Mouse (Mus musculus) heart, postnatal 0 days (tissue): Measurements from ENCODE around the gene Arhgap25. TPM values are rescaled to one million over a fixed set of nuclear protein-coding genes. Genes with fewer than 3 reads are reported as not detected.

ENCODE experiments used
- ATAC-seq: fragments of 200-750 bp; cut with Nextera tagmentation; 2 replicates; pipeline ENCODE4 v1.8.0; 2017; ENCODE audit warnings: low read depth, moderate number of reproducible peaks, moderate library complexity; ENCODE audit not compliant: insufficient read depth
- DNase-seq: peaks from one replicate; pipeline ENCODE4 v3.0.0-alpha.2; 2016; ENCODE audit warnings: low spot score
- H3K27ac ChIP-seq: fragments of 300-500 bp; sonication (generic); 2 replicates; pipeline ENCODE4 v1.5.1; 2014; ENCODE audit warnings: low read depth, mild to moderate bottlenecking
- H3K27me3 ChIP-seq: fragments of 300-500 bp; sonication (generic); 2 replicates; pipeline ENCODE4 v1.6.1; 2014; ENCODE audit warnings: low read length, mixed read lengths; ENCODE audit not compliant: control insufficient read depth, insufficient read depth
- H3K36me3 ChIP-seq: fragments of 300-500 bp; sonication (generic); replicated peaks from 2 replicates; pipeline ENCODE4 v1.6.1; 2014; ENCODE audit warnings: low read length, mixed read lengths; ENCODE audit not compliant: control insufficient read depth, insufficient read depth
- H3K4me1 ChIP-seq: fragments of 300-500 bp; sonication (generic); 2 replicates; pipeline ENCODE4 v1.6.1; 2014; ENCODE audit warnings: antibody characterized with exemption; ENCODE audit not compliant: control insufficient read depth, insufficient read depth
- H3K4me2 ChIP-seq: fragments of 300-500 bp; sonication (generic); 2 replicates; pipeline ENCODE4 v1.6.1; 2014; ENCODE audit warnings: low read depth, mild to moderate bottlenecking, low read length, moderate library complexity
- H3K4me3 ChIP-seq: fragments of 300-500 bp; sonication (generic); 2 replicates; pipeline ENCODE4 v1.5.1; 2014; ENCODE audit warnings: low read depth, low read length
- H3K9ac ChIP-seq: fragments of 300-500 bp; sonication (generic); replicated peaks from 2 replicates; pipeline ENCODE4 v1.6.1; 2014; ENCODE audit warnings: low read depth, low read length, mixed read lengths
- H3K9me3 ChIP-seq: fragments of 300-500 bp; sonication (generic); replicated peaks from 2 replicates; pipeline ENCODE4 v1.6.1; 2016; ENCODE audit warnings: low read length; ENCODE audit not compliant: control insufficient read depth
- CTCF ChIP-seq: IDR thresholded peaks from 2 replicates; pipeline ENCODE4 v1.5.1; 2016; ENCODE audit warnings: antibody characterized with exemption, control low read depth, low read depth
- EP300 ChIP-seq: IDR thresholded peaks from 2 replicates; pipeline ENCODE4 v1.6.1; 2016; ENCODE audit warnings: antibody characterized with exemption, low read depth
- WGBS: fragments of 180-500 bp; shearing (Covaris S2); extraction: QIAGEN DNeasy Blood & Tissue Kit; methylation state at CpG from one replicate; pipeline ENCODE4 v1.1.7; 2014; 5-methylcytosine and 5-hydroxymethylcytosine counted together
- polyA plus RNA-seq: library from polyadenylated mRNA; unstranded; fragments of >200 nt; fragmentation: Nextera tagmentation; extraction: Ambion mirVana; gene quantifications from 2 replicates; pipeline ENCODE4 v1.2.1, GENCODE M21; 2015
- total RNA-seq: library from RNA; depleted of rRNA; stranded (reverse); fragments of >200 nt; gene quantifications from 2 replicates; pipeline ENCODE4 v1.2.3, GENCODE M21; 2014; ENCODE audit warnings: low replicate concordance

Gene Arhgap25
- total and polyA plus RNA-seq, 2 experiments from 2014 or later, result 1.6 to 3.2 TPM

DNA sequence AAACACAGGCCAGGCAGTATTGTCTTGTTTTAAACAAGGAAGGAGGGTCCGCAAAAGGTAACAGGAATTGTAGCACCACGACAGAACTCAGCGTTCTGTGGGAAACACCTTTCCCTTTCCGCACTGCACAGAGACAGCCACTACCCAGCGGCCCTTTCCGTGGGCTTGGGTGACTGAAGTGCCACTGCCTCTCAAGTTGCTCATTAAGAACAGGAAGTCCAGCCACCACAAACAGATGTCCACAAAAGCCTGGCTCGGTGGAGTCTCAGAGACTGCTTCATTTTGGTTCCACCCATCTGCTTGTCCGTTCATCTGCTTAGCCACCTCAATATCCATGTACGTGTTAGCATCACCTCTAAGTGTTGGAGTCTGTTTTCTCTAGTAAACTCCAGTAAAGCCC lies 38.7 kb downstream of the Arhgap25 start:
- no peak overlapping the region for H3K9ac ChIP-seq
- 59% methylated on average over 9 of the region's 9 CpGs for WGBS
- DNase-seq (no peak), ATAC-seq (no peak)
- no peaks in the 10 kb centered on the region for H3K4me1 ChIP-seq
- H3K4me3 ChIP-seq, result peak overlapping the region; percentile 35; the same call in 1 of the 2 replicates
- H3K27me3 ChIP-seq, result peaks cover 24% of the 10 kb centered on the region; the same call in 1 of the 2 replicates
- H3K4me2 ChIP-seq, result peak overlapping the region; percentile 41
- TF ChIP-seq CTCF, result no peak
- TF ChIP-seq EP300, result no peak
- H3K27ac ChIP-seq, result no peak overlapping the region
- H3K9me3 ChIP-seq, result no peaks in the 10 kb centered on the region
- no peaks in the 10 kb centered on the region for H3K36me3 ChIP-seq

DNA sequence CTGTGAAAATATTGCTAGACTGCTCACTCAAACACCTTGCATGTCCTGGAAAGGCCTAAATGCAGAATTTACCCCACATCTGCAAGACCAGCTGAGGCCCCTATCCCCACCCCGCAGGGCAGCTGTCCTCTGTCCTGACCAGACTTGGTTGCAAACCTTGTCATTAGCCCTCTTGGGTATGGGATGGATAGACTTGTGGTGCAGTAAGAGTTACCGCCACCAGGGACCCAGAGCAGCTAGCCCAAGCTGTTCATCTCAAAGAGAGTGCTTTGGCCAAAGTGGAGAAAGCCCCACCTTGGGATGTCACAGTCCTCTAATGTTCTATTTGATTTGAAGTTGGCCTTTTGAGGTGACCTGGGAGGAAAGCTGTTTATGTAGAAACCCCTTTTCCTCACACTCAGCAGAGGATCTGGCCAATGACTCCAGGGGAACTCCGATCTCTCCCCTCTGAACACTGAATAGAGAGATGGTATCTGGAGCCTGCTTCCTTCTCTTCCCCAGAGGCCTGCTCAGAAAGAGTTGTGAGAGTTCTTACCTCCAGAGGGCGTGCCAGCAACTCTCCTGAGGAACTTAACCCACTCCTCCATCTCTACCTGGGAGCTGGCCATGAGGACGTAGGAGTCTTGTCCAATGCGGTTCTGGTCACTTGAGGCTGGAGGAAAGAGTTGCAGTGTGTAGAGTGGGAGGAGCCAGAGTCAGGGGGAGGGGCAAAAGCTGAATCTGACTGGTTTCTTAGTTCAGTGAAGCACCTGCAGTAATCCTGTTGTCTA lies 45.2 kb downstream of the Arhgap25 start:
- no peak overlapping the region for H3K4me2 ChIP-seq
- 66% methylated on average over 6 of the region's 6 CpGs for WGBS
- H3K27ac ChIP-seq, result no peak overlapping the region
- no peaks in the 10 kb centered on the region for H3K9me3 ChIP-seq
- no peak for TF ChIP-seq EP300
- no peak for TF ChIP-seq CTCF
- peaks cover 29% of the 10 kb centered on the region; the same call in 1 of the 2 replicates for H3K27me3 ChIP-seq
- ATAC-seq (no peak), DNase-seq (no peak)
- no peaks in the 10 kb centered on the region; the same call in 1 of the 2 replicates for H3K36me3 ChIP-seq
- H3K9ac ChIP-seq, result no peak overlapping the region
- H3K4me1 ChIP-seq, result no peaks in the 10 kb centered on the region
- H3K4me3 ChIP-seq, result no peak overlapping the region

DNA sequence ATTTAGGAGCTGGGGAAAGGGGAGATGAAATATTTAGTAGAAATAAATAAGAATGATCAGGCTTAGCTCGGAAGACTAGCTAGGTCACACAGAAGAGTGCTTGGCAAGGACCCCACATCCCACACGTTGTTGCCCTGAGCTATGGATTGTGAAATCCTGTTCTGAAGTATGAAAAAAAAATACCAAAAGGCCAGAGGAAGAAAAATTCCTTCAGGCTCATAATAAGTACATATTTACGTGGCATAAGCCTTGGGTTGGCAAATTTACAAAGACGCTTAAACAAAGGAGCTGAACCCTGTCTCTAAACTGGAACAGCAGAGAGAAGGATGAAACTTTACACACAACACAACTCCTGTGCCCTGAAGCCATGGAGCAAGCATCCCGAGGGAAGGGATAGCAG lies 48.3 kb downstream of the Arhgap25 start:
- H3K36me3 ChIP-seq, result no peaks in the 10 kb centered on the region; the same call in 1 of the 2 replicates
- whole genome bisulfite sequencing, result 77% methylated on average over 5 of the region's 5 CpGs
- no peak overlapping the region for H3K4me2 ChIP-seq
- H3K27me3 ChIP-seq, result peaks cover 24% of the 10 kb centered on the region; the same call in 1 of the 2 replicates
- H3K9me3 ChIP-seq, result no peaks in the 10 kb centered on the region
- H3K27ac ChIP-seq, result no peak overlapping the region
- TF ChIP-seq EP300 (no peak), CTCF (no peak)
- no peak overlapping the region for H3K9ac ChIP-seq
- H3K4me1 ChIP-seq, result no peaks in the 10 kb centered on the region
- no peak for DNase-seq
- ATAC-seq, result no peak
- no peak overlapping the region for H3K4me3 ChIP-seq

DNA sequence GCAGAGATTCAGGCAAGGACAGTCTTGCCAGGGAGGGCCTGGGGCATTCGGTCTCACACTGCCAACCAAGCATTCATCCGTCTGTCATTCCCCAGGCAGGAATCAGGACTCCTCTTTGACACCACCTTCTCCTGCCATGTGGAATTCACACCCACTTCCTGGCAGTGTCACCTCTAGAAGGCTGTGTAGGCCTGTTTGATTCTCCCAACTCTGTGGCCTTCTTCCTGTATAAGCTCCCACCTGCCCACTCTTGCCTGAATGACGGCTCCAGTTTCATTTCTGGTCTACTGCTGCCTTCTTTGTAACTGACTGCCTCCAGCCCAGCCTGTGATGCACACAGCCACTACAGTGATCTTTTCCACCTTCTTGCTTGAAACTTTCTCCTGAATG lies 49.2 kb downstream of the Arhgap25 start:
- H3K9me3 ChIP-seq, result no peaks in the 10 kb centered on the region
- H3K4me1 ChIP-seq, result no peaks in the 10 kb centered on the region
- peaks cover 27% of the 10 kb centered on the region for H3K27me3 ChIP-seq
- H3K27ac ChIP-seq, result no peak overlapping the region
- H3K36me3 ChIP-seq, result no peaks in the 10 kb centered on the region; the same call in 1 of the 2 replicates
- no peak overlapping the region for H3K4me3 ChIP-seq
- WGBS, result 72% methylated on average over 3 of the region's 3 CpGs
- TF ChIP-seq EP300, result no peak
- no peak for TF ChIP-seq CTCF
- DNase-seq, result no peak
- H3K9ac ChIP-seq, result no peak overlapping the region
- ATAC-seq, result no peak
- H3K4me2 ChIP-seq, result no peak overlapping the region

DNA sequence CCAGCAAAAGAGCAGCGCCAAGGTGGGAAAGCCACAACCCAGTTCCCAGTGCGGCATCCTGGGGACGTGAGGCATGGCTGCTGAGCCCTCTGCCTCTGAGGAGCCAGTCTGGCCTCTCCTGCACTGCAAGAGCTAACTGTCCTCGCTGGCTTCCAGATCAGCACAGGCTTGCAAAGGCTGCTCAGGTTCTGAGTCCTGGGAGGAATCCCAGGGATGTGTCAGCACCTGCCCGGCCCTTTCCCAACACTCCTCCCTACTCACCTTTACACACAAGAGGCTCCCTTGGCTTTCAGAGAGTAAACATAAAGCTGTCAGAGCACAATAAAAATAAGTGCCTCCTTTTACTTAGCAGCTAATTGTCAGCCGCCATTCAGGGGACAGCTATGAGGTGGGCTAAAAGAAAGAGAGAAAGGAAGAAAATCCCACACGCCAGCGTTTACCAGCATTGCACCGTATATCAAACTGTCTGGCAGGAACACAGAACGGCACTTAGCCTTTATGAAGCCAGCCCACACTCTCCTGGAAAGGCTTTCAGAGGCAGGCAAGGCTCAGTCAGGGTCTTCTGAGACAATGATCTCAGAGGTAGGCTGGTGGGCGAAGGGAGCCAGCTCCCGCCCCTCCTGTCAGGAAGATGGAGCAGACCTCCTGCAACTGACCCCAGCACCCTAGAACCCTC lies 49.7 kb downstream of the Arhgap25 start:
- TF ChIP-seq EP300, result no peak
- no peak for TF ChIP-seq CTCF
- H3K4me2 ChIP-seq, result no peak overlapping the region
- no peaks in the 10 kb centered on the region for H3K4me1 ChIP-seq
- ATAC-seq (no peak), DNase-seq (no peak)
- H3K9me3 ChIP-seq, result no peaks in the 10 kb centered on the region
- H3K9ac ChIP-seq, result no peak overlapping the region
- H3K27me3 ChIP-seq, result peaks cover 29% of the 10 kb centered on the region
- 75% methylated on average over 12 of the region's 12 CpGs for WGBS
- no peaks in the 10 kb centered on the region; the same call in 1 of the 2 replicates for H3K36me3 ChIP-seq
- no peak overlapping the region for H3K27ac ChIP-seq
- H3K4me3 ChIP-seq, result no peak overlapping the region
